Mouse (Mus musculus) lung, postnatal 4 days (tissue): ENCODE measurements around the gene Kif13a.
A peak's percentile ranks its signal among the peaks of the same experiment; 100 is the strongest.

ENCODE experiments used
- DNase-seq, 2 experiments: peaks; one replicate each; pipeline ENCODE4 v3.0.0; 2021

Gene Kif13a

GRCm38 (mm10) chr13:46880736-46881135 is 48.9 kb downstream of the Kif13a start:
- no peak for DNase-seq

GRCm38 (mm10) chr13:46880243-46880642 is 49.4 kb downstream of the Kif13a start:
- DNase-seq, result no peak

DNA sequence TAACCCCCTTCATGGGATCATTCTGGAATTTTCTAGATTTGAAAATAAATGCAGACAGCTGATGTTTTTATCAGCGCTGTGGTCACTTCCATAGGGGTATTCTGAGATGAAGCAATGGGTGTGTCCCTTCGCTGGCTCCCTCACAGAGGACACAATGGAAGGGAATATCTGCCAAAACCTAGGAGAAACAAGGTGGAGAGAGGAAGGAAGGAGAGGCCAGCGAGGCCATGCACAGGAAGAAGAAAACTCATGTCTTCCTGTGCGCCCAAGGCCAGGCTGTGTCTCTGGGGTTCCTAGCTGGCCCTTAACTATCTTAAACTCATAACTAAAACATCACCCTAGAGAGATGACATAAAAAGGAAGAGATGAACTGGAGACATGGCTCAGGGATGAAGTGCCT is 52.6 kb downstream of the Kif13a start:
- DNase-seq, result peak; percentile 27 to 64

- DNase-seq, result peak; percentile 83 to 91
These were observed 54.3 kb downstream of the Kif13a start for GRCm38 (mm10) chr13:46875377-46875776.

DNA sequence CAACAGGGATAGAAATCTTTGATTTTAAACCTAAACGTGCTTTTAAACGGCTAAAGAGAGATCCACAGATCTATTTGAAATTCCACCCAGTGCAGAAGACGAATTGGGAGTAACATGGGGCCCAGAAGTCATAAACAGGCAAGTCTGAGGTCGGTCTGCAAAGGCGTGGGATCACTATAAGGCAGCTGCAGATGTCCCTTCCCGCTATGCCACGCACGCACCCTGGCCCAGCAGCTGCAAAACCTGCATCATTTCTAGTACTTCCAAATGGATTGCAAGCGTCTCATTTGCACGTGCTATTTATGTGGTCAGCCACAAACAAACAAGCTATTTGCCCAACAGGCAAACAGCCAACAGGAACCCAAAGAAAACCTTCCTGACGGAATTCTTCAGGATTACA is 56.9 kb downstream of the Kif13a start:
- DNase-seq, result no peak

GRCm38 (mm10) chr13:46872194-46872593 is 57.5 kb downstream of the Kif13a start:
- DNase-seq, result peak; percentile 38 to 52

GRCm38 (mm10) chr13:46869464-46869863 is 60.2 kb downstream of the Kif13a start:
- DNase-seq, result no peak

DNA sequence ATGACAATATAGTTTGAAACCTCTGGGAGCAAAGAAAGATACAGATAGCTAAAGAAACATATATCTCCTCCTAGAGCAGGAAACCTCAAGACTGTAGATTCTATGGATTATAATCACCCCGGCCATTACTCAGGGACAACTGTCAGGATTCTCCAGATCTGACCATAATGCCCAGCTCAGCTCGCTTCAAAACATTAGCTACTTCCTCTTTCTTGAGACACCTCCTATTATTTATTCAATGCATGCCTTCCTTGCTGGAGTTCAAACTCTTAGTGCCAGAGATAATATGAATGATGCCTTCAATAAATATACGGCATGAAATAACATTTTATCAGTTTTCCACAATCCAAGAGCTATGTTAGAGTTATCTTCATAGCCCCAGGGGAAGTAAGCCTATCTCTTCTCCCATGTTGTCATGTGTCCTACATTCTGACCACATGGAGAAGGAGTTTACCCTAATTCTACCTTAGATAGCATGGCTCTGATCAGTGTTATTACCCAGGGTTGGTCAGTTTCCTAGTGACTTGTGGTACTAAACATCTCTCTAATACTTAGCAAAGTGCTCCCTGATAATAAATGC is 66.4 kb downstream of the Kif13a start:
- DNase-seq, result no peak

- no peak for DNase-seq
These were observed 69.8 kb downstream of the Kif13a start for GRCm38 (mm10) chr13:46859876-46860275.

GRCm38 (mm10) chr13:46859173-46859572 is 70.5 kb downstream of the Kif13a start:
- no peak for DNase-seq

DNA sequence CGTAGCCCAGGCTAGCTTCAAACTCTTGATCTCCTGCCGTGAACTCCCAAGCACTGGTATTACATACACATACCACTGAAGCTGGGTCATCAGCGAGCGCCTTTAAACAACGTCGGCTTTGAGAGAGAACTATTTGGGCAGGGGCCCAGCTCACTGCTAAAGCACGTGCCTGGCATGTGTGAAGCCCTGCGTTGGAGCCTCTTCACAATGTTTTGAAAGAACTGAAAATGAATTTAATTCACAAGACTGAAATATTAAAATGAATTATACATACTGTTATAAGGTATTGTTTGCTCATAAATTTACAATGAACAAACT is 70.9 kb downstream of the Kif13a start:
- DNase-seq, result no peak

DNA sequence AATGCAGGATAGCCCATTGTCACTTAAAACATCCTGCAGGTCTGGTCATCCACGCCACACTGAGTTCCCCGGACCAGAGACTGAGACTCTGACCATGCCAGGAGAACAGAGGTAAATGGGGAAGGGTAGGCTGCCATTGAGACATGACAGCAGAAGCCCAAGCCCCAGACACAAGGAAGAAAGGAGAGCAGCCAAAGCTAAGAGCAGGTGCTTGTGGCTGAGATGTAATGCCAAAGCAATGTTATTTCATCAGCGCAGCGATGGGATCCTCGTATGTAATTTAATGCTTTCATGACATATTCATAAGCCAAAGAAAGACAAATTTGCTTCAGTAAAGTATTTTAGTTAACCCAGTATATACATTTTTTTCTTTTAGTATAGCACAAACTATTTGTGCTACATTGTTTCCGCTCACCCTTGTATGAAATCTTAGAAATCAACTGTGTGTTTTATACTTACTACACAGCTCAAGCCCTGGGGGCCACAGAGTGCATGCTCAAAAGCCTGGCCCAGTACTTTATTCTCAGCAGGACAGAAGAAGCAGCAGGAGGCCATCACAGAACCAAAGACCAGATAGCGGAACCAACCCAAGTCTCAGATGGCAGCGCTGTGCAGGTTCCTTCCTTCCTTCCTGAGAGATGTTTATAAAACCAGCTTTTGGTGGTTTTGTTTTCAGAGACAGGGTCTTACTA is 71.4 kb downstream of the Kif13a start:
- no peak for DNase-seq

- DNase-seq, result no peak
These were observed 75.2 kb downstream of the Kif13a start for GRCm38 (mm10) chr13:46854456-46854855.

GRCm38 (mm10) chr13:46852470-46852869 is 77.2 kb downstream of the Kif13a start:
- DNase-seq, result no peak

- no peak for DNase-seq
These were observed 84.2 kb downstream of the Kif13a start for GRCm38 (mm10) chr13:46845456-46845855.

DNA sequence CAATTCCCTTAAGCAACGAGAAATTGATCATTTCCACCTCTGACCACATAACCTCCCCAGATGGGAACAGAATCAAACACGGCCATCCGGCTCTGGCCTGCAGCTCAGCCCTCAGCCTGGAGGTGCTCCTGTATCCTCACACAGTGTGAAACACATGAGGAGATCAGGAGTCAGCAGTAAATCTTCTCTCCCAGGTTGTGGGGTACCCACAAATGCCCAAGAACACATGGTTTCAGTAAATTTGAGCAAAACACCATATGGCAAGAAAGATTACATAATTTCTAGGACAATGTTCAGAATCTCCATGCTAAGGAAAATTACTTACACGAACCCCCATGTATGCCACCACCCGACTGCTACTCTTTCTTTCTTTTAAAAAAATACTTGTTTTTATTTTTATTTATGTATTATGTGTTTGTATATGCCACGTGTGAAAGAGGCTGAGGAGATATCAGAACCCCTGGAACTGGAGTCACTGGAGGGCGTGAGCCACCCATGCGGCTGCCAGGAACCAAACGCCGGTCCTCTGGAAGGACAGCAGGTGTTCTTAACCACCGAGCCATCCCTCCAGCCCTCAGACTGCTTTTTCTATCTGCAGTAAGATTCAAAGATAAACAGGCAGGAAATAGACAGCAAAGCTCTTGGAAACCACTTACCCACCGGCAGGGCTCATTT is 85.0 kb downstream of the Kif13a start:
- DNase-seq, result no peak

- DNase-seq, result no peak
These were observed 86.0 kb downstream of the Kif13a start for GRCm38 (mm10) chr13:46843646-46844045.

DNA sequence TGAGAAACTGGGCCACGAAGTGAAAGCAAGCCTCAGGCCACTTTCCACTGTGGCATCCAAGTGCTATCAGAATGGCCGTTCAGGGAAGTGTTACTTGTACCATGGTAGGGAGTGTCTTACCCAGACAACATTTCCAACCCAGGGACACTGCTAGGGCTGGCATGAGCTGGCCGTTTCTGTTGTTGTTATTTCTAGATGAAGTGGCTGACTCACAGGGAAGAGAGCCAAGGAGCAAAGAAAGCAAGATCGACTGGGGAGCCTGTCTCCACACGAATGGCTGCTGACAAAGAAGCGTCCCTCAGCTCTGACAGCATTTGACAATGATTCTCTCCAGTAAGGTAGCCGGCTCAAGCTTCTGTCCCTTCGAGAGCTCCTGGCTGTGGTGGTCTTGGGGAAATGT is 87.5 kb downstream of the Kif13a start:
- DNase-seq, result peak in 1 of 2 experiments; percentile 29

GRCm38 (mm10) chr13:46841668-46842067 is 88.0 kb downstream of the Kif13a start:
- DNase-seq, result no peak

- DNase-seq, result no peak
These were observed 89.0 kb downstream of the Kif13a start for GRCm38 (mm10) chr13:46840676-46841075.

DNA sequence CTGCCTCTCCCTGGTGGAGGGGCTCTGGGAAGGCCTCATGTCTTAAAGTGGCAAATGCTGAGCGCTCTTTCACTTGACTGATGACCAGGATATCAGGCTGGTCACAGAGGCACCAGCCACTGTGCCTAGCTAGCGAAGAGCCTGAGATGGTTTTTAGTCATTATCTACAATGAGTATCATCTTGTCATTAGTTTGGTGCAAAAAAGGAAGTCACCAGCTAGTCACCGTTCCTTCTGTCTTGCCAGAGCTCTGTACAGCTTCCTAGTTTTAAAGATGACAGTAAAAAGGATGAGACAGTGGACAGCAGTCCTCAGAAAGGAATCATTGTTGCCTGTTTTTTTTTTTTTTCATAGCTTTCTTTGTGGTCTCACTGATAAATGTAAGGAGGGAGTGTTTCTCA is 90.4 kb downstream of the Kif13a start:
- no peak for DNase-seq

DNA sequence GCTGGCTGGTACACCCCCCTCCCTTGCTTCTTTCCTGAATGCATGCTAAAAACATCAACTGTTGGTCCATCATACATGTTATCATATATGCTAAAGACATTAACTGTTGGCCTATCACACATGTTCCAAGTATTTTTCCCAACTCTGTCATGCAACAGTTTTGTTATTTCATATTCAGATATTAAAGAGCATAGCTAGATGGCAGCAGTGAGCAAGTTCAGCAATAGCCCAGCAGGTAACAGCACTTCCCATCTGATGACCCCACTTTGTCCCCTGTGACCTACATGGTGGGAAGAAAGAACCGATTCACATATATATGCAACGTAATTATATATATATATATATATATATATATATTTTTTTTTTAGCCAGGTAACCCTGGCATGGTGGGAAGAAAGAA is 91.1 kb downstream of the Kif13a start:
- DNase-seq, result peak in 1 of 2 experiments; percentile 38

- DNase-seq, result no peak
These were observed 94.3 kb downstream of the Kif13a start for GRCm38 (mm10) chr13:46835351-46835750.

DNA sequence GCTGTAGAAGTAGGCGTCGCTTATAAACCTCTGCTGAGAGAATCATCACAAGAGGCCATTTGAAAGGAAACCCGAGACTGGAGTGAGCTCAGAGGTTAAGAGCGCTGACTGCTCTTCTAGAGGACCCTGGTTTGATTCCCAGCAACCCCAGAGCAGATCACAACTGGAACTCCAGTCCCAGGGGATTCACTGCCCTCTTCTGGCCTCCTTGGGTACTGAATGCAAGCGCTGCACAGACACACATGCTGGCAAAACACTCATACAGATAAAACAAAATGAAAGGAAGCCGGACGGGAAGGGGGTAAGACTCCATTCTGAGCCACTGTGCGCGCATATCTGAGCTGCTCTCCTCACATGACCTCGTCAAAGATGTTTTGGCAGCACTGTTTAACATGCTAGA is 94.9 kb downstream of the Kif13a start:
- no peak for DNase-seq

- no peak for DNase-seq
These were observed 96.1 kb downstream of the Kif13a start for GRCm38 (mm10) chr13:46833586-46833985.
